Mouse (Mus musculus): ENCODE measurements around the gene Ercc8. TPM values are rescaled to one million over a fixed set of nuclear protein-coding genes. Genes with fewer than 3 reads are reported as not detected.

Ercc8 gene
- total RNA-seq, 2 experiments from 2014 or later = 15.5 to 18.3 TPM

DNA sequence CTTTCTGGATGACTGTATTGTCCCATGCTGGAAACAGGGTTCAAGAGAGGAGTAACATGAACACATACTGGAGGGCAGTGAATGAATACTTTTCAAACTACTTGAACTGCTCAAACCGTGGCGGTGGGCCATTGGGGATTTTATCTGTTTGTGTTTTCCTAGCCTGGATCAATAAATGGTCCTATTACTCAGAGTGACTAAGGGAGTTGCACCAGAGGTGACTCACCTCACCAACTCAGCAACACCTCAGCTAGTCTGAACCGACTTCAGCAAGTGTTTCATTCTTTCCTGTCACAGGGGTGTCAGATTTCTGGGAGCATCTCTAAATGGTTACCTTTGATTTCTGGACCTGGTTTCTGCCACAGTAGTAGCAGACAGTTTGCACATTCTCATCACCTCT, 70.7 kb downstream of the Ercc8 start:
- DNase-seq = no peak

DNA sequence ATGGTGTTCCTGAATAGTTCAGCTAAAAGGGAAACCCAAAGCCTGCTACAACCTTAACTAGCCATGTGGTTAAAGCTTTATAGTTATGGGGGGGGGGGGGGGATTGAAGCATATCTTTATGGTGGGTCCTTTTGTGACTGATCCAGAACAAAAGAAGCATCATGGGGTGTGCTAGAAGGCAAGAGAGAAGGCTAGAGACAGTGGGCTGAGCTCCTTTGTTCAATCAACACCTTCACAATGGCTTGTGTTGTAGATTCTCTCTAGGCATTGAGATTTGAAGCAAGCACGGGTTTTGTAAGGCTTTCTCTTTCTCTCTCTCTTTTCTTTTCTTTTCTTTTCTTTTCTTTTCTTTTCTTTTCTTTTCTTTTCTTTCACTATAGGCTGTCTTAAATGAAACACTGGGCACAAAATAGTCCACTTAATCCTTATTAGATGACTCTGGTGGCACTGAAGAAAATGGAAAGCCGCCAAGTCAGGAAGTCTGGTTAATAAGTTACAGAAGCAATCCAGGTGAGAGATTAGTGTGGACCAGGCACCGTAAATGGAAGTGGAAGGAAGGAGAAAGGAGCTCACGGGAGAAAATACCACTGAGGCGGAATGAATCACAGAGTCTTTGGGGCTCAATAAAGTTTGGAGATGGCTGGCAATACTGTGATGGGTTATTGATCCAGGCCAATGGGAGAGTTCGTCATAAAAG, 71.3 kb downstream of the Ercc8 start:
- DNase-seq = no peak

DNA sequence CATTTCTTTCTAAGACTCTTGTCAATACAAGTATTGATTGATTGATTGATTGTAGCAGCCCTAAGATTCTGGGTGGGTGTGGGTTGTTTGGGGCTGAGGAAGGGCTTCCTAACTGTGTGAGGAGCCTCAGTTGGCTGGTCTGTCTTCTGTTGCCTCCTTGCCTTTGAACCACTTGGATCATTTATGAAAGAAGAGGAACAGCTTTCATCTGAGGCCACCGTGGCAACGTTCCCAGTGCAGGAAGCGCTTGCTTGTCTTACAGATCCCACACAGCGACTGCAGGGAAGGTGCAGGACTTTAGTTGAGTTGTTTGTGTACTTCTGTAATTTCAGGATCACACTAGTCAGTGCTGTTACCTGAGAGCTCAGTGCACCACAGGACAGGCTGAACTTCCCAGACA, 81.5 kb downstream of the Ercc8 start:
- DNase-seq = no peak

DNA sequence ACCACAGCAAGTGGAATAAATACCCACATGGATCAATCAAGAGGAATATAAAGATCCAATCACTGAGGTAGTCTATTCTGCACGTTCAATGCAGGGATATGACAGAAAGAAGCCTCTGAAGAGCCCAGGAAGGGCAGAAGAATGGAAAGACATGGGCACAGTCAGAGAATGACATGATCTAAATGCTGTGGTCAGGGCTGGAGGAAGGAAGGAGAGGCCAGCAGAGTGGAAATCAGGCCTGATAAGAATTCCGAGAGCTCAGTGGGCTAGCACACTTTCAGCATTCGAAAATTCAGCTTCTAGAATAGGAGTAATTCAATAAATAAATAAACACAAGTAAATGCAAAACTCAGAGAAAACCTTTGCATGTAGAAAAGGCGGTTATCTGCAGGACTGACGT, 83.2 kb downstream of the Ercc8 start:
- DNase-seq = no peak

Other genes with a start within 250 kb of the Ercc8 start
- gene Smim15, start 114.3 kb upstream of the Ercc8 start, total RNA-seq (2021) = 10 to 100 TPM; 21.4 to 25.3 TPM
- gene Ndufaf2, start 108 bp upstream of the Ercc8 start, total RNA-seq (2021) = 10 to 100 TPM; 23.4 to 23.9 TPM
- under 1 TPM; 0.64 to 0.90 TPM for gene Elovl7, start 55.7 kb downstream of the Ercc8 start, total RNA-seq (2021)
- 1 to 10 TPM; 4.7 to 8.2 TPM for gene Depdc1b, start 157.6 kb downstream of the Ercc8 start, total RNA-seq (2021)

All from heart, postnatal 4 days (tissue).